Mouse (Mus musculus) midbrain, embryonic 16.5 days (tissue): Measurements from ENCODE around the gene Plpp1. TPM values are rescaled to one million over a fixed set of nuclear protein-coding genes. Genes with fewer than 3 reads are reported as not detected.

Experiments used
- ATAC-seq: fragments of 200-750 bp; cut with Nextera tagmentation; 2 replicates; pipeline ENCODE4 v1.8.0; 2017; ENCODE audit warnings: moderate TSS enrichment
- H3K27ac ChIP-seq: fragments of 300-500 bp; sonication (generic); 2 replicates; pipeline ENCODE4 v1.5.1; 2014; ENCODE audit warnings: mild to moderate bottlenecking, low read length, mixed read lengths
- H3K27me3 ChIP-seq: fragments of 300-500 bp; sonication (generic); 2 replicates; pipeline ENCODE4 v1.6.1; 2014; ENCODE audit warnings: low read depth, low read length, mixed read lengths; ENCODE audit not compliant: control insufficient read depth, insufficient read depth
- H3K36me3 ChIP-seq: fragments of 300-500 bp; sonication (generic); 2 replicates; pipeline ENCODE4 v1.6.1; 2014; ENCODE audit warnings: mild to moderate bottlenecking, low read length, moderate library complexity, mixed read lengths; ENCODE audit not compliant: control insufficient read depth, insufficient read depth
- H3K4me1 ChIP-seq: fragments of 300-500 bp; sonication (generic); 2 replicates; pipeline ENCODE4 v1.6.1; 2014; ENCODE audit warnings: mild to moderate bottlenecking, low read length, mixed read lengths; ENCODE audit not compliant: control insufficient read depth, insufficient read depth
- H3K4me2 ChIP-seq: fragments of 300-500 bp; sonication (generic); 2 replicates; pipeline ENCODE4 v1.6.1; 2014; ENCODE audit warnings: mild to moderate bottlenecking, low read length, mixed read lengths
- H3K4me3 ChIP-seq: fragments of 300-500 bp; sonication (generic); 2 replicates; pipeline ENCODE4 v1.5.1; 2014; ENCODE audit warnings: low read depth, mild to moderate bottlenecking, low read length, moderate library complexity, mixed read lengths
- H3K9ac ChIP-seq: fragments of 300-500 bp; sonication (generic); 2 replicates; pipeline ENCODE4 v1.6.1; 2014; ENCODE audit warnings: low read depth, low read length, mixed read lengths
- H3K9me3 ChIP-seq: fragments of 300-500 bp; sonication (generic); replicated peaks from 2 replicates; pipeline ENCODE4 v1.6.1; 2014; ENCODE audit warnings: mild to moderate bottlenecking, low read length, mixed read lengths; ENCODE audit not compliant: control insufficient read depth, poor library complexity, severe bottlenecking
- WGBS: fragments of 180-500 bp; shearing (Covaris S2); extraction: QIAGEN DNeasy Blood & Tissue Kit; methylation state at CpG from one replicate; pipeline ENCODE4 v1.1.7; 2014; 5-methylcytosine and 5-hydroxymethylcytosine counted together
- polyA plus RNA-seq: library from polyadenylated mRNA; unstranded; fragments of >200 nt; fragmentation: Nextera tagmentation; extraction: Ambion mirVana; gene quantifications from 2 replicates; pipeline ENCODE4 v1.2.1, GENCODE M21; 2015

Gene Plpp1
- polyA plus RNA-seq, 1 experiment from 2014 or later, result 69.5 TPM

GRCm38 (mm10) chr13:112835113-112835512 lies 34.5 kb downstream of the Plpp1 start:
- ATAC-seq, result no peak
- H3K4me2 ChIP-seq, result peak overlapping the region; percentile 23; the same call in 1 of the 2 replicates
- H3K4me1 ChIP-seq, result peaks cover 9% of the 10 kb centered on the region
- no peak overlapping the region for H3K4me3 ChIP-seq
- 26% methylated on average over 12 of the region's 12 CpGs for WGBS
- H3K27me3 ChIP-seq, result no peaks in the 10 kb centered on the region
- H3K27ac ChIP-seq, result no peak overlapping the region
- no peaks in the 10 kb centered on the region for H3K9me3 ChIP-seq
- H3K9ac ChIP-seq, result no peak overlapping the region
- H3K36me3 ChIP-seq, result no peaks in the 10 kb centered on the region

- ATAC-seq, result no peak
- Histone ChIP-seq H3K9me3 (no peaks in the 10 kb centered on the region), H3K9ac (no peak overlapping the region), H3K4me2 (no peak overlapping the region), H3K4me1 (peaks cover 9% of the 10 kb centered on the region), H3K36me3 (no peaks in the 10 kb centered on the region), H3K4me3 (no peak overlapping the region), H3K27ac (no peak overlapping the region), H3K27me3 (no peaks in the 10 kb centered on the region)
- WGBS, result 77% methylated on average over 2 of the region's 2 CpGs
Measured at GRCm38 (mm10) chr13:112836951-112837350, 36.4 kb downstream of the Plpp1 start.

- Histone ChIP-seq H3K27ac (no peak overlapping the region), H3K9me3 (no peaks in the 10 kb centered on the region), H3K9ac (no peak overlapping the region), H3K27me3 (no peaks in the 10 kb centered on the region), H3K4me1 (peaks cover 9% of the 10 kb centered on the region), H3K4me2 (no peak overlapping the region), H3K4me3 (no peak overlapping the region), H3K36me3 (no peaks in the 10 kb centered on the region)
- no peak for ATAC-seq
- WGBS, result 83% methylated on average over 9 of the region's 9 CpGs
Measured at GRCm38 (mm10) chr13:112837621-112838155, 37.1 kb downstream of the Plpp1 start.

GRCm38 (mm10) chr13:112838562-112839232 lies 38.1 kb downstream of the Plpp1 start:
- peaks cover 2% of the 10 kb centered on the region; the same call in 1 of the 2 replicates for H3K4me1 ChIP-seq
- WGBS, result 94% methylated on average over 6 of the region's 6 CpGs
- ATAC-seq, result no peak
- H3K9ac ChIP-seq, result no peak overlapping the region
- H3K4me2 ChIP-seq, result no peak overlapping the region
- H3K9me3 ChIP-seq, result no peaks in the 10 kb centered on the region
- H3K27ac ChIP-seq, result no peak overlapping the region
- H3K27me3 ChIP-seq, result no peaks in the 10 kb centered on the region
- H3K36me3 ChIP-seq, result 0 out of 2 replicates have a peak, but pooled peaks cover 3% of the 10 kb centered on the region
- H3K4me3 ChIP-seq, result no peak overlapping the region

- Histone ChIP-seq H3K36me3 (peaks cover 8% of the 10 kb centered on the region; the same call in 1 of the 2 replicates), H3K9me3 (no peaks in the 10 kb centered on the region; the same call in 1 of the 2 replicates), H3K27ac (no peak overlapping the region), H3K27me3 (no peaks in the 10 kb centered on the region), H3K4me1 (no peaks in the 10 kb centered on the region), H3K9ac (no peak overlapping the region), H3K4me3 (no peak overlapping the region), H3K4me2 (no peak overlapping the region)
- 89% methylated on average over 16 of the region's 16 CpGs for WGBS
- no peak for ATAC-seq
Measured at GRCm38 (mm10) chr13:112840241-112841087, 39.9 kb downstream of the Plpp1 start.

- H3K9me3 ChIP-seq, result no peaks in the 10 kb centered on the region; the same call in 1 of the 2 replicates
- H3K4me1 ChIP-seq, result no peaks in the 10 kb centered on the region
- no peak overlapping the region for H3K4me2 ChIP-seq
- 94% methylated on average over 3 of the region's 3 CpGs for WGBS
- H3K9ac ChIP-seq, result no peak overlapping the region
- H3K4me3 ChIP-seq, result no peak overlapping the region
- H3K27me3 ChIP-seq, result no peaks in the 10 kb centered on the region
- no peak overlapping the region for H3K27ac ChIP-seq
- ATAC-seq, result no peak
- peaks cover 8% of the 10 kb centered on the region; the same call in 1 of the 2 replicates for H3K36me3 ChIP-seq
Measured at GRCm38 (mm10) chr13:112845931-112846330, 45.3 kb downstream of the Plpp1 start.

- Histone ChIP-seq H3K9me3 (no peaks in the 10 kb centered on the region), H3K27ac (no peak overlapping the region), H3K9ac (no peak overlapping the region), H3K4me2 (no peak overlapping the region), H3K4me1 (no peaks in the 10 kb centered on the region), H3K27me3 (no peaks in the 10 kb centered on the region), H3K4me3 (no peak overlapping the region), H3K36me3 (0 out of 2 replicates have a peak, but pooled peaks cover 2% of the 10 kb centered on the region)
- WGBS, result 37% methylated on average over 17 of the region's 17 CpGs
- ATAC-seq, result no peak
Measured at GRCm38 (mm10) chr13:112853710-112854316, 53.2 kb downstream of the Plpp1 start.

- WGBS, result 56% methylated on average over 6 of the region's 6 CpGs
- Histone ChIP-seq H3K9ac (no peak overlapping the region), H3K9me3 (no peaks in the 10 kb centered on the region), H3K36me3 (0 out of 2 replicates have a peak, but pooled peaks cover 2% of the 10 kb centered on the region), H3K4me2 (no peak overlapping the region), H3K4me3 (no peak overlapping the region), H3K4me1 (no peaks in the 10 kb centered on the region), H3K27ac (no peak overlapping the region), H3K27me3 (no peaks in the 10 kb centered on the region)
- no peak for ATAC-seq
Measured at GRCm38 (mm10) chr13:112854402-112854801, 53.8 kb downstream of the Plpp1 start.
